Mouse (Mus musculus) MEL (cell line): ENCODE results near the gene Rtp4. TPM values are rescaled to one million over a fixed set of nuclear protein-coding genes. Genes with fewer than 3 reads are reported as not detected.

Source experiments
- DNase-seq: peaks from one replicate; pipeline ENCODE4 v3.0.0; 2011; ENCODE audit warnings: low read depth, low spot score
- H3K27ac ChIP-seq: 2 replicates; pipeline ENCODE4 v1.5.1; 2012; ENCODE audit warnings: low read depth, mild to moderate bottlenecking, control low read depth, low read length, moderate library complexity; ENCODE audit not compliant: control insufficient read depth
- H3K27me3 ChIP-seq, 2 experiments: fragments of 150-350 bp in 1 of 2; sonication (generic) in 1 of 2; 2 replicates each; pipeline ENCODE4 v1.6.1; 2012; ENCODE audit warnings: low read length in 2 of 2, mild to moderate bottlenecking in 2 of 2, improper control_type of control experiment in 1 of 2, moderate library complexity in 1 of 2; ENCODE audit not compliant: insufficient read depth in 2 of 2, control insufficient read depth in 1 of 2
- H3K36me3 ChIP-seq, 2 experiments: 2 replicates each; pipeline ENCODE4 v1.6.1; 2012 to 2014; ENCODE audit warnings: low read length in 2 of 2, improper control_type of control experiment in 1 of 2, inconsistent platforms in 1 of 2, mild to moderate bottlenecking in 1 of 2; ENCODE audit not compliant: insufficient read depth in 2 of 2, control insufficient read depth in 1 of 2
- H3K4me1 ChIP-seq, 2 experiments: fragments of 150-350 bp in 1 of 2; sonication (generic) in 1 of 2; 2 replicates each; pipeline ENCODE4 v1.6.1; 2012; ENCODE audit warnings: low read length in 2 of 2, improper control_type of control experiment in 1 of 2, mild to moderate bottlenecking in 1 of 2; ENCODE audit not compliant: insufficient read depth in 2 of 2, control insufficient read depth in 1 of 2
- H3K4me3 ChIP-seq, 2 experiments: fragments of 150-350 bp in 1 of 2; sonication (generic) in 1 of 2; 2 replicates each; pipeline ENCODE4 v1.5.1; 2012; ENCODE audit warnings: low read depth in 2 of 2, low read length in 2 of 2, mild to moderate bottlenecking in 2 of 2, moderate library complexity in 2 of 2, control low read depth in 1 of 2, improper control_type of control experiment in 1 of 2; ENCODE audit not compliant: control insufficient read depth in 1 of 2, insufficient read depth in 1 of 2
- H3K79me2 ChIP-seq: 2 replicates; pipeline ENCODE4 v1.6.1; 2012; ENCODE audit warnings: mild to moderate bottlenecking, low read length, moderate library complexity; ENCODE audit not compliant: control insufficient read depth, poor library complexity, insufficient read depth
- H3K9ac ChIP-seq: 2 replicates; pipeline ENCODE4 v1.6.1; 2012; ENCODE audit warnings: low read depth, mild to moderate bottlenecking, control low read depth, low read length, moderate library complexity; ENCODE audit not compliant: control insufficient read depth, poor library complexity, severe bottlenecking
- H3K9me3 ChIP-seq: fragments of 150-350 bp; sonication (generic); replicated peaks from 2 replicates; pipeline ENCODE4 v1.6.1; 2012; ENCODE audit warnings: mild to moderate bottlenecking, low read length, improper control_type of control experiment, moderate library complexity; ENCODE audit not compliant: insufficient read depth
- CHD1 ChIP-seq: IDR thresholded peaks from 2 replicates; pipeline ENCODE4 v1.6.1; 2012; ENCODE audit warnings: low read depth, mild to moderate bottlenecking, inconsistent platforms, low read length, improper control_type of control experiment
- CHD2 ChIP-seq: IDR thresholded peaks from 2 replicates; pipeline ENCODE4 v1.6.1; 2011; ENCODE audit warnings: low read length, improper control_type of control experiment
- E2F4 ChIP-seq: IDR thresholded peaks from 2 replicates; pipeline ENCODE4 v1.6.1; 2011; ENCODE audit warnings: low read depth, low read length, improper control_type of control experiment, borderline replicate concordance
- ELF1 ChIP-seq: IDR thresholded peaks from 2 replicates; pipeline ENCODE4 v1.6.1; 2014; ENCODE audit warnings: low read depth, mild to moderate bottlenecking, inconsistent platforms, low read length, improper control_type of control experiment, moderate library complexity
- EP300 ChIP-seq, 2 experiments: IDR thresholded peaks; 2 replicates each; pipeline ENCODE4 v1.6.1; 2011; ENCODE audit warnings: improper control_type of control experiment in 2 of 2, low read length in 2 of 2, low read depth in 1 of 2, mild to moderate bottlenecking in 1 of 2
- GATA1 ChIP-seq: IDR thresholded peaks from 2 replicates; pipeline ENCODE4 v1.6.1; 2011; ENCODE audit warnings: low read depth, low read length, improper control_type of control experiment
- HCFC1 ChIP-seq: IDR thresholded peaks from 2 replicates; pipeline ENCODE4 v1.6.1; 2012; ENCODE audit warnings: low read depth, mild to moderate bottlenecking, inconsistent platforms, low read length, improper control_type of control experiment, moderate library complexity
- JUND ChIP-seq: IDR thresholded peaks from 2 replicates; pipeline ENCODE4 v1.6.1; 2011; ENCODE audit warnings: low read depth, mild to moderate bottlenecking, improper control_type of control experiment, low read length
- KAT2A ChIP-seq: conservative IDR thresholded peaks from 2 replicates; pipeline ENCODE4 v1.6.1; 2012; ENCODE audit warnings: low read depth, low read length, improper control_type of control experiment, inconsistent platforms
- MAFK ChIP-seq: IDR thresholded peaks from 2 replicates; pipeline ENCODE4 v1.6.1; 2011; ENCODE audit warnings: low read depth, mild to moderate bottlenecking, low read length, improper control_type of control experiment, borderline replicate concordance
- MAX ChIP-seq: IDR thresholded peaks from 2 replicates; pipeline ENCODE4 v1.6.1; 2011; ENCODE audit warnings: low read length, improper control_type of control experiment
- MAZ ChIP-seq: IDR thresholded peaks from 2 replicates; pipeline ENCODE4 v1.6.1; 2012; ENCODE audit warnings: low read depth, mild to moderate bottlenecking, inconsistent platforms, low read length, improper control_type of control experiment
- MEF2A ChIP-seq: IDR thresholded peaks from 2 replicates; pipeline ENCODE4 v1.6.1; 2014; ENCODE audit warnings: low read depth, mild to moderate bottlenecking, inconsistent platforms, low read length, improper control_type of control experiment; ENCODE audit not compliant: poor library complexity, insufficient replicate concordance, severe bottlenecking; ENCODE audit errors: extremely low read depth
- MXI1 ChIP-seq: IDR thresholded peaks from 2 replicates; pipeline ENCODE4 v1.6.1; 2011; ENCODE audit warnings: mild to moderate bottlenecking, low read depth, low read length, improper control_type of control experiment
- MYC ChIP-seq: IDR thresholded peaks from 2 replicates; pipeline ENCODE4 v1.6.1; 2011; ENCODE audit warnings: low read depth, mild to moderate bottlenecking, low read length, improper control_type of control experiment, moderate library complexity
- NRF1 ChIP-seq: IDR thresholded peaks from 2 replicates; pipeline ENCODE4 v1.6.1; 2014; ENCODE audit warnings: low read depth, mild to moderate bottlenecking, inconsistent platforms, low read length, improper control_type of control experiment, moderate library complexity; ENCODE audit not compliant: poor library complexity, insufficient read depth, severe bottlenecking
- POLR2A ChIP-seq, 2 experiments: IDR thresholded peaks; 2 replicates each; pipeline ENCODE4 v1.6.1; 2011 to 2012; ENCODE audit warnings: low read length in 2 of 2, mild to moderate bottlenecking in 2 of 2, control low read depth in 1 of 2, improper control_type of control experiment in 1 of 2, low read depth in 1 of 2, moderate library complexity in 1 of 2; ENCODE audit not compliant: control insufficient read depth in 1 of 2, insufficient read depth in 1 of 2, poor library complexity in 1 of 2
- POLR2AphosphoS2 ChIP-seq: IDR thresholded peaks from 2 replicates; pipeline ENCODE4 v1.6.1; 2011; ENCODE audit warnings: low read length, improper control_type of control experiment
- POLR2AphosphoS5 ChIP-seq: IDR thresholded peaks from 2 replicates; pipeline ENCODE4 v1.6.1; 2012; ENCODE audit warnings: low read depth, borderline replicate concordance, mild to moderate bottlenecking, inconsistent platforms, low read length, moderate library complexity, mixed read lengths
- RAD21 ChIP-seq: IDR thresholded peaks from 2 replicates; pipeline ENCODE4 v1.6.1; 2011; ENCODE audit warnings: mild to moderate bottlenecking, low read depth, low read length, improper control_type of control experiment
- RCOR1 ChIP-seq: IDR thresholded peaks from 2 replicates; pipeline ENCODE4 v1.6.1; 2012; ENCODE audit warnings: low read depth, mild to moderate bottlenecking, inconsistent platforms, low read length, improper control_type of control experiment
- SIN3A ChIP-seq: IDR thresholded peaks from 2 replicates; pipeline ENCODE4 v1.6.1; 2012; ENCODE audit warnings: low read length, improper control_type of control experiment, inconsistent platforms
- TBP ChIP-seq: IDR thresholded peaks from 2 replicates; pipeline ENCODE4 v1.8.0; 2011; ENCODE audit warnings: low read depth, low read length, improper control_type of control experiment
- TCF12 ChIP-seq: IDR thresholded peaks from 2 replicates; pipeline ENCODE4 v1.6.1; 2014; ENCODE audit warnings: low read depth, mild to moderate bottlenecking, inconsistent platforms, low read length, improper control_type of control experiment, moderate library complexity
- UBTF ChIP-seq: IDR thresholded peaks from 2 replicates; pipeline ENCODE4 v1.6.1; 2012; ENCODE audit warnings: low read depth, mild to moderate bottlenecking, inconsistent platforms, low read length, improper control_type of control experiment, moderate library complexity, borderline replicate concordance; ENCODE audit not compliant: insufficient read depth
- USF2 ChIP-seq, 2 experiments: IDR thresholded peaks; 2 replicates each; pipeline ENCODE4 v1.6.1; 2011 to 2012; ENCODE audit warnings: improper control_type of control experiment in 2 of 2, low read length in 2 of 2, borderline replicate concordance in 1 of 2, inconsistent platforms in 1 of 2, low read depth in 1 of 2, mild to moderate bottlenecking in 1 of 2; ENCODE audit not compliant: insufficient read depth in 1 of 2
- ZC3H11A ChIP-seq: IDR thresholded peaks from 2 replicates; pipeline ENCODE4 v1.6.1; 2012; ENCODE audit warnings: low read depth, mild to moderate bottlenecking, inconsistent platforms, low read length, improper control_type of control experiment
- ZMIZ1 ChIP-seq: IDR thresholded peaks from 2 replicates; pipeline ENCODE4 v1.6.1; 2012; ENCODE audit warnings: low read depth, mild to moderate bottlenecking, inconsistent platforms, low read length, improper control_type of control experiment, moderate library complexity
- ZNF384 ChIP-seq: IDR thresholded peaks from 2 replicates; pipeline ENCODE4 v1.6.1; 2012; ENCODE audit warnings: low read depth, mild to moderate bottlenecking, inconsistent platforms, low read length, improper control_type of control experiment
- polyA plus RNA-seq, 2 experiments: library from polyadenylated mRNA; stranded (reverse) in 1 of 2; unstranded in 1 of 2; fragments of >175 nt in 1 of 2; fragments of >200 nt in 1 of 2; gene quantifications; 2 replicates each; pipeline versions ENCODE4 v1.2.1 to v1.2.4; 2012; ENCODE audit warnings: low replicate concordance in 2 of 2, low read depth in 1 of 2; ENCODE audit not compliant: insufficient read length in 2 of 2, insufficient read depth in 1 of 2, missing spikeins in 1 of 2
- total RNA-seq: library from RNA; depleted of rRNA; stranded (reverse); fragments of 300-350 nt; gene quantifications from 2 replicates; pipeline ENCODE4 v1.2.3, GENCODE M21; 2012

The Rtp4 gene
- total and polyA plus RNA-seq, 3 experiments, result not detected

- H3K4me1 ChIP-seq, result no peaks in the 10 kb centered on the region
- no peaks in the 10 kb centered on the region for H3K9me3 ChIP-seq
- H3K4me3 ChIP-seq, result no peak overlapping the region
- no peak for DNase-seq
- no peaks in the 10 kb centered on the region for H3K79me2 ChIP-seq
- H3K9ac ChIP-seq, result no peak overlapping the region
- H3K36me3 ChIP-seq, result no peaks in the 10 kb centered on the region
- TF ChIP-seq MAFK (no peak), MAZ (no peak), POLR2AphosphoS2 (no peak), MXI1 (no peak), MAX (no peak), HCFC1 (no peak), UBTF (no peak), TCF12 (no peak), RAD21 (no peak), KAT2A (no peak), POLR2A (IDR thresholded peaks at IDR 0.05; ENCODE audit: control insufficient read depth in 1 of 2, insufficient read depth in 1 of 2, low read depth in 1 of 2, low read length in 2 of 2, poor library complexity in 1 of 2) (no peak), ZC3H11A (no peak), USF2 (IDR thresholded peaks at IDR 0.05; ENCODE audit: borderline replicate concordance in 1 of 2, insufficient read depth in 1 of 2, low read depth in 1 of 2, low read length in 2 of 2) (no peak), POLR2AphosphoS5 (no peak), TBP (no peak), E2F4 (no peak), CHD1 (no peak), RCOR1 (no peak), MYC (no peak)
- no peak overlapping the region for H3K27ac ChIP-seq
- no peaks in the 10 kb centered on the region for H3K27me3 ChIP-seq
These were observed 22.8 kb downstream of the Rtp4 start for GRCm38 (mm10) chr16:23542866-23543265.

DNA sequence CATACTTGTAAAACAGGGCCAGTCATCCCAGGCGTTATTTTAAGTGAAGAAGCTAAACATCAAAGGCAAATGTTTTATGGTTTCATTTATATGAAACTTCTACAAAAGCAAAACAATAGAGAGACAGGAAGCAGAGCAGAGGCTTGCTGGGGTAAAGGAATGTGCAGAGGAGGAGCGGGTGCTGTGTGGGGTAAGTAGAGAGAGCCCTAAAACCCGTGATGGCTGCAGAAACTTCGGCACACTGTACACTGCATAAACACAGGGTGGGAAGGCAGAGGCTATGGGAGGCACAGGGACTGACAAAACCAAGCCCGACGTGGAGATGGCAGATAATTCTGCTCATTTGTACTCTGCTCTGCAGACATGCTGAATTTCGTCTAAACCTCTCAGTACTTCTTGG, 24.3 kb downstream of the Rtp4 start:
- no peaks in the 10 kb centered on the region for H3K4me1 ChIP-seq
- TF ChIP-seq CHD2, result no peak
- TF ChIP-seq EP300 (IDR thresholded peaks at IDR 0.05; ENCODE audit: low read depth in 1 of 2, low read length in 2 of 2), result no peak
- TF ChIP-seq TCF12, result no peak
- TF ChIP-seq MAFK, result no peak
- TF ChIP-seq RCOR1, result no peak
- TF ChIP-seq SIN3A, result no peak
- TF ChIP-seq ZMIZ1, result no peak
- TF ChIP-seq JUND, result no peak
- no peak for TF ChIP-seq MXI1
- TF ChIP-seq POLR2AphosphoS2, result no peak
- TF ChIP-seq KAT2A, result no peak
- no peak for TF ChIP-seq GATA1
- TF ChIP-seq NRF1, result no peak
- no peak for TF ChIP-seq ELF1
- TF ChIP-seq MEF2A, result no peak
- no peak for TF ChIP-seq ZNF384
- no peak overlapping the region for H3K4me3 ChIP-seq
- no peak overlapping the region for H3K9ac ChIP-seq
- H3K27me3 ChIP-seq, result no peaks in the 10 kb centered on the region
- H3K27ac ChIP-seq, result no peak overlapping the region
- no peaks in the 10 kb centered on the region for H3K79me2 ChIP-seq
- no peaks in the 10 kb centered on the region for H3K36me3 ChIP-seq
- H3K9me3 ChIP-seq, result no peaks in the 10 kb centered on the region
- DNase-seq, result no peak
